Mouse (Mus musculus) kidney, adult 2 months (tissue): ENCODE results near the gene Il17rd.

Experiments used
- CTCF ChIP-seq: fragments of 200-500 bp; conservative IDR thresholded peaks from 2 replicates; pipeline ENCODE4 v1.5.1; 2011; ENCODE audit warnings: low read depth, mild to moderate bottlenecking, control low read depth, low read length, moderate library complexity, mixed read lengths; ENCODE audit not compliant: insufficient read depth, insufficient read length
- POLR2A ChIP-seq: fragments of 200-500 bp; IDR thresholded peaks from one replicate; pipeline ENCODE4 v1.6.1; 2011; ENCODE audit warnings: low read depth, low read length, control low read depth

DNA sequence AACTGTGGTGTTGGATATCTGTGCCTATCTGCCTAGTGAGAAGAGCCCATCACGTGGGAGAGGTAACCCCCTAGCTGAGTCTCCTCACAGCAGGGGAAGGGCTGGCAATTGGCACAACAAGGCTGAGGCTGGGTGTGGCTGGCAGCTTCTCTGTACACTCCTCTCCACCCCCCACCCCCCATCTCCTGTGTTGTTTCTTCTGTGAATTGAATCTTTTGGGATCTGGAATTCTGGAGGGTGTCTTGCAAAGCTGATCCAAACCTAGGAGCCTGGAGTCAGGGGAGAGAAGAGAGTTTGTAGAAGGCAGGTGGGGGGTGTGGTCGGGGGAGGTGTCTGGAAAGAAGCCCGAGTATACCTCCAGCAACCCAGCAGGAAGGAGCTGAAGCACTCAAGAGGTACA is 102.7 kb downstream of the Il17rd start:
- TF ChIP-seq CTCF (no peak), POLR2A (no peak)
